Mouse (Mus musculus): ENCODE results near the gene Nagpa. TPM values are rescaled to one million over a fixed set of nuclear protein-coding genes. Genes with fewer than 3 reads are reported as not detected.

Gene Nagpa
- total RNA-seq (2014; rRNA removed; ENCODE audit: low replicate concordance), result 12.3 and 23.6 TPM in 2 replicates
- 9.4 and 10.6 TPM in 2 replicates for polyA plus RNA-seq (2015; fragmentation: Nextera tagmentation; extraction: Ambion mirVana)

DNA sequence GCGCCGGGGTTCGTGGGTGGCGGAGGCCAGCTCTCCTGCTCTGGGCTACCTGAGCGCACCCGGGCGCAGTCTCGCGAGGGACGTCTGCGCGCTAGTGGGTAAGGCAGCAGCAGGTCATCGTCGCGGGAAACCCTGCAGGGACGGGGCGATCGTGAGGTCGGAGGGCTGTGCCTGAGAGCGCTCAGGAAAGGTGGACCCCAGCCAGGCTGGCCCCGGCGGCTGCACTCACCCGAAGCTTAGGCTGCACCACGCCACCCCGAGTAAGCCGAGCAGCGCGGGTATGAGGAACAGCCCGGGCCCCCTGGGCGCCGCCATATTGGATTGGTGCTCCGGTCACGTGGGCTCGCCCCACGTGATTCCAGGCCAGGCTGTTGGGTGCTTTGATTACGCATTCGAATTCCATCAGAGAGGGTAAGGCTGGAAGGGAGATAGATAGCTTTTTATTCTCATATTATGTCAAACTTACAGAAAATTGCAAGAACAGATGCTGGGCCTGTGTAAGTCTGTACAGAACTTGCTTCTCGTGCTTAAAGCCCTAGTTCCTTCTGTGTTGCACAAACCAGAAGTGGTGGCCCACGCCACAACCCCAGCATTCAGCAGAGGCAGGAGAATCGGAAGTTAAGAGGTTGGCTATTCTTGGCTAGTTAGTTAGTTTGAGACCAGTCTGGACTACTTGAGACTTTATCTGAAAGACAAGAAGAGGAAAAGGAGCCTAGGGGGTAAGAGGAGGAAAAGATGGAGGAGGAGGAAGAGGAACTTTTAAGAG is at the start of gene Nagpa:
Nagpa (minus strand) TSS at position 345 of the 766 bp plus-strand sequence.
- peaks cover 4% of the 10 kb centered on the region for H3K4me1 ChIP-seq (ENCODE audit: control insufficient read depth, insufficient read depth)
- H3K4me3 ChIP-seq (ENCODE audit: low read depth, low read length), result peak within 1 kb of the TSS; percentile 82
- 2% methylated on average over 40 of the region's 40 CpGs for WGBS
- H3K36me3 ChIP-seq (replicated peaks; ENCODE audit: control insufficient read depth, insufficient read depth, low read length), result peaks cover 24% of the 10 kb centered on the region; the same call in 1 of the 2 replicates
- peak within 1 kb of the TSS; percentile 28; the same call in 1 of the 2 replicates for H3K27ac ChIP-seq (ENCODE audit: low read depth)
- DNase-seq (ENCODE audit: low spot score), result peak; percentile 76
- no peaks in the 10 kb centered on the region for H3K9me3 ChIP-seq (replicated peaks; ENCODE audit: control insufficient read depth, low read length)
- peak; percentile 90 for ATAC-seq (ENCODE audit: insufficient read depth, low read depth)
- H3K27me3 ChIP-seq (ENCODE audit: control insufficient read depth, insufficient read depth, low read length), result no peaks in the 10 kb centered on the region
- peak within 1 kb of the TSS; percentile 65 for H3K9ac ChIP-seq (replicated peaks; ENCODE audit: low read depth, low read length)
- TF ChIP-seq CTCF (IDR thresholded peaks at IDR 0.05; ENCODE audit: low read depth) (no peak), EP300 (IDR thresholded peaks at IDR 0.05; ENCODE audit: low read depth) (no peak)
- peak within 1 kb of the TSS; percentile 100 for H3K4me2 ChIP-seq (ENCODE audit: low read depth, low read length)

DNA sequence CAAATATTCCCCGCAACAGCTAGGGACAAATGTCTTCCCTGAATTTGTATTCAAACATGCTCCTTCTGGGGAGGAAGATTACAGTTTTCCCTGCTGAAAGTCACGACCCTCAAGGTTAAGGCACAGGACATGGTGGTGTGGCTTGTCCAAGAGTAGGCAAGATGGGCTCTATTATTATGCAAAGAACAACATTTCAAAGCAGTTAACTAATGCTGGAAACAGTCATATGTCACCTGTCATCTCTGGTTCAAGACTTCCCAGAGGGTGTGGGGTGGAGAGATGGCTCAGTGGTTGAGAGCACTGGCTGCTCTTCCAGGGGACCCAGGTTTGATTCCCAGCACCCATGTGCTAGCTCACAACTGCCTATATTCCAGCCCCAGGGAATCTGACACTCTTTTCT is 48.4 kb upstream of the Nagpa start:
- no peak overlapping the region for H3K27ac ChIP-seq (ENCODE audit: low read depth)
- H3K4me2 ChIP-seq (ENCODE audit: low read depth, low read length), result no peak overlapping the region
- 0 out of 2 replicates have a peak, but pooled peaks cover 6% of the 10 kb centered on the region for H3K4me1 ChIP-seq (ENCODE audit: control insufficient read depth, insufficient read depth)
- 84% methylated on average over 2 of the region's 2 CpGs for WGBS
- no peak overlapping the region for H3K9ac ChIP-seq (replicated peaks; ENCODE audit: low read depth, low read length)
- no peak overlapping the region for H3K4me3 ChIP-seq (ENCODE audit: low read depth, low read length)
- DNase-seq (ENCODE audit: low spot score) (no peak), ATAC-seq (ENCODE audit: insufficient read depth, low read depth) (no peak)
- no peaks in the 10 kb centered on the region for H3K9me3 ChIP-seq (replicated peaks; ENCODE audit: control insufficient read depth, low read length)
- peaks cover 36% of the 10 kb centered on the region for H3K36me3 ChIP-seq (replicated peaks; ENCODE audit: control insufficient read depth, insufficient read depth, low read length)
- no peaks in the 10 kb centered on the region for H3K27me3 ChIP-seq (ENCODE audit: control insufficient read depth, insufficient read depth, low read length)
- no peak for TF ChIP-seq EP300 (IDR thresholded peaks at IDR 0.05; ENCODE audit: low read depth)
- TF ChIP-seq CTCF (IDR thresholded peaks at IDR 0.05; ENCODE audit: low read depth), result no peak

- Histone ChIP-seq H3K9me3 (replicated peaks; ENCODE audit: control insufficient read depth, low read length) (no peaks in the 10 kb centered on the region), H3K4me1 (ENCODE audit: control insufficient read depth, insufficient read depth) (0 out of 2 replicates have a peak, but pooled peaks cover 6% of the 10 kb centered on the region), H3K4me2 (ENCODE audit: low read depth, low read length) (no peak overlapping the region), H3K27ac (ENCODE audit: low read depth) (no peak overlapping the region), H3K27me3 (ENCODE audit: control insufficient read depth, insufficient read depth, low read length) (no peaks in the 10 kb centered on the region), H3K36me3 (replicated peaks; ENCODE audit: control insufficient read depth, insufficient read depth, low read length) (peaks cover 44% of the 10 kb centered on the region), H3K9ac (replicated peaks; ENCODE audit: low read depth, low read length) (no peak overlapping the region), H3K4me3 (ENCODE audit: low read depth, low read length) (no peak overlapping the region)
- ATAC-seq (ENCODE audit: insufficient read depth, low read depth), result no peak
- WGBS, result 84% methylated on average over 3 of the region's 3 CpGs
- DNase-seq (ENCODE audit: low spot score), result no peak
- TF ChIP-seq EP300 (IDR thresholded peaks at IDR 0.05; ENCODE audit: low read depth), result no peak
- no peak for TF ChIP-seq CTCF (IDR thresholded peaks at IDR 0.05; ENCODE audit: low read depth)
Measured at GRCm38 (mm10) chr16:5250891-5251290, 47.1 kb upstream of the Nagpa start.

- H3K4me1 ChIP-seq (ENCODE audit: control insufficient read depth, insufficient read depth), result no peaks in the 10 kb centered on the region
- H3K4me2 ChIP-seq (ENCODE audit: low read depth, low read length), result no peak overlapping the region
- peak; percentile 80 for ATAC-seq (ENCODE audit: insufficient read depth, low read depth)
- H3K9ac ChIP-seq (replicated peaks; ENCODE audit: low read depth, low read length), result no peak overlapping the region
- H3K9me3 ChIP-seq (replicated peaks; ENCODE audit: control insufficient read depth, low read length), result no peaks in the 10 kb centered on the region
- no peak overlapping the region for H3K4me3 ChIP-seq (ENCODE audit: low read depth, low read length)
- no peaks in the 10 kb centered on the region for H3K27me3 ChIP-seq (ENCODE audit: control insufficient read depth, insufficient read depth, low read length)
- TF ChIP-seq CTCF (IDR thresholded peaks at IDR 0.05; ENCODE audit: low read depth) (peak; percentile 88), EP300 (IDR thresholded peaks at IDR 0.05; ENCODE audit: low read depth) (no peak)
- DNase-seq (ENCODE audit: low spot score), result peak; percentile 66
- no peak overlapping the region for H3K27ac ChIP-seq (ENCODE audit: low read depth)
- WGBS, result 28% methylated on average over 7 of the region's 7 CpGs
- H3K36me3 ChIP-seq (replicated peaks; ENCODE audit: control insufficient read depth, insufficient read depth, low read length), result peaks cover 70% of the 10 kb centered on the region
Measured at GRCm38 (mm10) chr16:5244411-5244810, 40.6 kb upstream of the Nagpa start.

DNA sequence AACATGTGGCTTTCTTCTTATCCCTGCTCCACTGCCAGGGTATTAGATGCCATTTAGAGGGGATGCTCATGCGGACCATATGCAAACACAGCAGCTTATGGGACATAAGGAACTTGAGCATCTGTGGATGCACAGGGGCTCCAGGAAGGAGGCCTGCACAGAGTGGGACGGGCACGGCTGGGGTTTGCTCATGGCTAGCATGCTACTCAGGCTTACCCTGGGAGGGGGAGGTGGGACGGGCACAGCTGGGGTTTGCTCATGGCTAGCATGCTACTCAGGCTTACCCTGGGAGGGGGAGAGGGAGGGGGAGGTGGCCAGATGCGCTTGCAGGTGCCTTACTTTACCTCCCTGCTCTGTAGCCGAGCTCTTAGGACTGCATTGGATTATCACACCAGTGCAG is 39.1 kb upstream of the Nagpa start:
- TF ChIP-seq EP300 (IDR thresholded peaks at IDR 0.05; ENCODE audit: low read depth) (no peak), CTCF (IDR thresholded peaks at IDR 0.05; ENCODE audit: low read depth) (no peak)
- Histone ChIP-seq H3K4me2 (ENCODE audit: low read depth, low read length) (no peak overlapping the region), H3K4me1 (ENCODE audit: control insufficient read depth, insufficient read depth) (no peaks in the 10 kb centered on the region), H3K27me3 (ENCODE audit: control insufficient read depth, insufficient read depth, low read length) (no peaks in the 10 kb centered on the region), H3K4me3 (ENCODE audit: low read depth, low read length) (no peak overlapping the region), H3K36me3 (replicated peaks; ENCODE audit: control insufficient read depth, insufficient read depth, low read length) (peaks cover 68% of the 10 kb centered on the region), H3K9me3 (replicated peaks; ENCODE audit: control insufficient read depth, low read length) (no peaks in the 10 kb centered on the region), H3K9ac (replicated peaks; ENCODE audit: low read depth, low read length) (no peak overlapping the region), H3K27ac (ENCODE audit: low read depth) (no peak overlapping the region)
- WGBS, result 93% methylated on average over 6 of the region's 6 CpGs
- ATAC-seq (ENCODE audit: insufficient read depth, low read depth) (no peak), DNase-seq (ENCODE audit: low spot score) (no peak)

All from heart, postnatal 0 days (tissue).